Mouse (Mus musculus) forebrain, embryonic 10.5 days (tissue): ENCODE data around the gene Fyb. TPM values are rescaled to one million over a fixed set of nuclear protein-coding genes. Genes with fewer than 3 reads are reported as not detected.

ENCODE experiments used
- DNase-seq: peaks from one replicate; pipeline ENCODE4 v3.0.0-alpha.2; 2017; ENCODE audit warnings: low spot score; ENCODE audit errors: extremely low spot score
- H3K27ac ChIP-seq: fragments of 300-500 bp; sonication (generic); 2 replicates; pipeline ENCODE4 v1.5.1; 2016; ENCODE audit warnings: mild to moderate bottlenecking
- H3K27me3 ChIP-seq: fragments of 300-500 bp; sonication (generic); 2 replicates; pipeline ENCODE4 v1.6.1; 2016; ENCODE audit warnings: mild to moderate bottlenecking; ENCODE audit not compliant: poor library complexity, severe bottlenecking
- H3K36me3 ChIP-seq: fragments of 300-500 bp; sonication (generic); replicated peaks from 2 replicates; pipeline ENCODE4 v1.6.1; 2016; ENCODE audit warnings: mild to moderate bottlenecking, moderate library complexity
- H3K4me1 ChIP-seq: fragments of 300-500 bp; sonication (generic); 2 replicates; pipeline ENCODE4 v1.6.1; 2016
- H3K4me3 ChIP-seq: fragments of 300-500 bp; sonication (generic); 2 replicates; pipeline ENCODE4 v1.5.1; 2016; ENCODE audit warnings: mild to moderate bottlenecking, moderate library complexity
- H3K9me3 ChIP-seq: fragments of 300-500 bp; sonication (generic); 2 replicates; pipeline ENCODE4 v1.6.1; 2016; ENCODE audit warnings: mild to moderate bottlenecking, moderate library complexity
- WGBS: fragments of 180-500 bp; shearing (Covaris S2); methylation state at CpG from one replicate; pipeline ENCODE4 v1.1.7; 2016; 5-methylcytosine and 5-hydroxymethylcytosine counted together
- polyA plus RNA-seq: library from polyadenylated mRNA; unstranded; fragments of >200 nt; fragmentation: Nextera tagmentation; extraction: Ambion mirVana; gene quantifications from 2 replicates; pipeline ENCODE4 v1.2.1, GENCODE M21; 2016

Fyb gene
- polyA plus RNA-seq, 1 experiment from 2014 or later = 3.9 TPM

GRCm38 (mm10) chr15:6648757-6649403, 126.2 kb downstream of the Fyb start:
- no peaks in the 10 kb centered on the region for H3K9me3 ChIP-seq
- no peaks in the 10 kb centered on the region for H3K27me3 ChIP-seq
- no peaks in the 10 kb centered on the region for H3K36me3 ChIP-seq
- no peak for DNase-seq
- no peaks in the 10 kb centered on the region for H3K4me1 ChIP-seq
- 83% methylated on average over 7 of the region's 7 CpGs for WGBS
- no peak overlapping the region for H3K4me3 ChIP-seq
- no peak overlapping the region for H3K27ac ChIP-seq

DNA sequence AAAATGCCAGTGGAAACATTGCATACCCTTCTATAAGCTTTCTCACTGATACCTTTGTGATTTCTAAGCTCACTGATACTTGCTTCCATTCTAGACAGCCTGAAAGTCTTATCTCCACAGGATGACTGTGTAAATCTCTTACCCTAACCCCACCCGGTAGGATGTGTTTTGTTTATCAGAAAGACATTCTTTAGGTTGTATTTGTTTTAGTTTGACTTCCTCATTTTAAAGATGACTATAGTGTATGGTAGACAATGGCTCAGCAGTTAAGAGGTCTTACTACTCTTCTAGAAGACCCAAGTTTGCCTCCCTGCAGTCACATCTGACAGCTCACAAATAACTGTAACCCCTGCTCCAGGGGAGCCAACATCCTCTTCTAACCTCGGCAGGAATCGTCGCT, 130.4 kb downstream of the Fyb start:
- peaks cover 4% of the 10 kb centered on the region; the same call in 1 of the 2 replicates for H3K4me1 ChIP-seq
- H3K36me3 ChIP-seq = no peaks in the 10 kb centered on the region
- 87% methylated on average over 4 of the region's 4 CpGs for WGBS
- H3K27me3 ChIP-seq = no peaks in the 10 kb centered on the region
- H3K4me3 ChIP-seq = no peak overlapping the region
- DNase-seq = no peak
- no peak overlapping the region for H3K27ac ChIP-seq
- H3K9me3 ChIP-seq = no peaks in the 10 kb centered on the region

DNA sequence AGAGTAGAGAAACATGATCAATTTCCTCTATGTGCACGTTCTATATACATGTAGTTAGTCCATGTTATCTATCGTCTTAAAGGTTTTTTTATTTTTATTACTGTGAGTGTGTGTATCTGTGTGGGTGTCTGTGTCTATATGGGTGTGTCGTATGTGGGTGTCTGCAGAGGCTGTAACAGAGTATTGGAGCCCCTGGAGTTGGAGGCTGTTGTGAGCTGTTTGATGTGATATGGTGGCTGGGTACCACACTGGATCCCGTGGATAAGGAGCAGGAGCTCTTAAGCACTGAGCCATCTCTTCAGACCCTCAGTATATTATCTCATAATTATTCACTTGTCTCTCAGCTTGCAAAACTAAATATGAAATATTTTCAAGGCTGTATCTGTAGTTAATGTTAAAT, 135.4 kb downstream of the Fyb start:
- no peak overlapping the region for H3K4me3 ChIP-seq
- peaks cover 4% of the 10 kb centered on the region; the same call in 1 of the 2 replicates for H3K4me1 ChIP-seq
- no peak overlapping the region for H3K27ac ChIP-seq
- no peaks in the 10 kb centered on the region for H3K9me3 ChIP-seq
- 93% methylated on average over 4 of the region's 4 CpGs for WGBS
- H3K27me3 ChIP-seq = no peaks in the 10 kb centered on the region
- no peak for DNase-seq
- H3K36me3 ChIP-seq = no peaks in the 10 kb centered on the region

GRCm38 (mm10) chr15:6661951-6662350, 139.3 kb downstream of the Fyb start:
- no peak for DNase-seq
- Histone ChIP-seq H3K27me3 (no peaks in the 10 kb centered on the region), H3K4me3 (no peak overlapping the region), H3K9me3 (no peaks in the 10 kb centered on the region), H3K27ac (no peak overlapping the region), H3K4me1 (peaks cover 1% of the 10 kb centered on the region; the same call in 1 of the 2 replicates), H3K36me3 (no peaks in the 10 kb centered on the region)
- WGBS = 65% methylated on average over 3 of the region's 3 CpGs

GRCm38 (mm10) chr15:6663991-6664390, 141.3 kb downstream of the Fyb start:
- Histone ChIP-seq H3K36me3 (no peaks in the 10 kb centered on the region), H3K4me1 (peaks cover 7% of the 10 kb centered on the region), H3K9me3 (no peaks in the 10 kb centered on the region), H3K27ac (no peak overlapping the region), H3K4me3 (no peak overlapping the region), H3K27me3 (no peaks in the 10 kb centered on the region)
- no peak for DNase-seq
- 74% methylated on average over 7 of the region's 7 CpGs for WGBS

- Histone ChIP-seq H3K4me3 (no peak overlapping the region), H3K4me1 (peaks cover 9% of the 10 kb centered on the region), H3K36me3 (no peaks in the 10 kb centered on the region), H3K27me3 (no peaks in the 10 kb centered on the region), H3K9me3 (no peaks in the 10 kb centered on the region), H3K27ac (no peak overlapping the region)
- WGBS = 53% methylated on average over 5 of the region's 5 CpGs
- no peak for DNase-seq
Observed at GRCm38 (mm10) chr15:6666072-6666471, 143.4 kb downstream of the Fyb start.

DNA sequence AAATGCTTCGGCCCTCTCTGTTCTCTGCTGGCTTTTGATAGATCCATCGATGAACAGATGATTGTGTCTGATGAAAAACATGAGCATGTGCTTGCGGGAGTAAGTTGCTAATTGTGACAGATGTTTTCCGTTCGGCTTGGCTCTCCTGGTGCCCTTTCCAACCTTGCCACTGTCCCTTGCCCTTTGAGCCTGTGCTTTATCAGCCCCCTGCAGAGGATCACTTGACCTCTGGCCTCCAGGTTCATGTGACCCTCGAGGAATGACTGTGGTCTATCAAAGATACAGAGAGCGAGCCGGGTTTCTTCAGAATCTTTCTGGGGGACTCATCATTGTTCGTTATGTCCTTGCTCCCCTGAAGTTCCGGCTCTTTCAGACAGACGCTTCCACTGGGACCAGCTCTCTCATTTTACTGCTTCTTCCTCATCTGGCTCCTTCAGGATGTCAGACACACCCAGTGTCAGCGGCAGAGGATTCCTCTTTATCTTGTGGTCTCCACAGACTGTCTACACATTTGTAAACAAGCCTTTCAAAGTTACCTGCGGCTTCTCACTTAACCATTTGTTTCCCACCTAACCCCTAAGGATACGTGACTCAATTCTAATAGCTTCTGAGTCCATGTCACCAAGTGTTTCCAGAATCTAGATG, 146.3 kb downstream of the Fyb start:
- no peaks in the 10 kb centered on the region for H3K36me3 ChIP-seq
- 44% methylated on average over 14 of the region's 14 CpGs for WGBS
- peaks cover 9% of the 10 kb centered on the region for H3K4me1 ChIP-seq
- DNase-seq = no peak
- no peaks in the 10 kb centered on the region for H3K9me3 ChIP-seq
- H3K27ac ChIP-seq = no peak overlapping the region
- H3K27me3 ChIP-seq = no peaks in the 10 kb centered on the region
- H3K4me3 ChIP-seq = no peak overlapping the region

GRCm38 (mm10) chr15:6678479-6678878, 155.8 kb downstream of the Fyb start:
- no peak overlapping the region for H3K4me3 ChIP-seq
- H3K4me1 ChIP-seq = no peaks in the 10 kb centered on the region
- WGBS = 79% methylated on average over 2 of the region's 2 CpGs
- no peak for DNase-seq
- no peaks in the 10 kb centered on the region for H3K9me3 ChIP-seq
- H3K36me3 ChIP-seq = no peaks in the 10 kb centered on the region
- H3K27ac ChIP-seq = no peak overlapping the region
- H3K27me3 ChIP-seq = no peaks in the 10 kb centered on the region

GRCm38 (mm10) chr15:6702164-6702563, 179.5 kb downstream of the Fyb start:
- no peaks in the 10 kb centered on the region for H3K4me1 ChIP-seq
- no peak overlapping the region for H3K27ac ChIP-seq
- H3K9me3 ChIP-seq = no peaks in the 10 kb centered on the region
- WGBS = 65% methylated on average over 2 of the region's 2 CpGs
- H3K27me3 ChIP-seq = peaks cover 16% of the 10 kb centered on the region
- DNase-seq = no peak
- no peaks in the 10 kb centered on the region for H3K36me3 ChIP-seq
- H3K4me3 ChIP-seq = no peak overlapping the region

- WGBS = 77% methylated on average over 7 of the region's 7 CpGs
- Histone ChIP-seq H3K9me3 (no peaks in the 10 kb centered on the region), H3K4me3 (no peak overlapping the region), H3K36me3 (no peaks in the 10 kb centered on the region), H3K4me1 (peaks cover 11% of the 10 kb centered on the region), H3K27me3 (peaks cover 16% of the 10 kb centered on the region), H3K27ac (no peak overlapping the region)
- no peak for DNase-seq
Observed at GRCm38 (mm10) chr15:6705351-6705901, 182.8 kb downstream of the Fyb start.

- DNase-seq = peak; percentile 76
- under 1% methylated on average over 43 of the region's 43 CpGs for WGBS
- Histone ChIP-seq H3K4me1 (peaks cover 15% of the 10 kb centered on the region), H3K4me3 (peak overlapping the region; percentile 93), H3K27me3 (peaks cover 16% of the 10 kb centered on the region), H3K9me3 (no peaks in the 10 kb centered on the region), H3K27ac (peak overlapping the region; percentile 96), H3K36me3 (no peaks in the 10 kb centered on the region)
Observed at GRCm38 (mm10) chr15:6707551-6707935, 184.9 kb downstream of the Fyb start.

GRCm38 (mm10) chr15:6707936-6708525, 185.4 kb downstream of the Fyb start, which contains the start of gene Rictor:
TSS of gene Rictor (plus strand) at chr15:6708379.
- under 1% methylated on average over 55 of the region's 82 CpGs for WGBS
- H3K4me1 ChIP-seq = peaks cover 19% of the 10 kb centered on the region

More at GRCm38 (mm10) chr15:6707936-6708525, 185.4 kb downstream of the Fyb start, which contains the start of gene Rictor:
- Histone ChIP-seq H3K27ac (peak within 1 kb of the TSS; percentile 96), H3K4me3 (peak within 1 kb of the TSS; percentile 93), H3K27me3 (peaks cover 16% of the 10 kb centered on the region), H3K9me3 (no peaks in the 10 kb centered on the region), H3K36me3 (no peaks in the 10 kb centered on the region)
- DNase-seq = peak; percentile 88
